Mouse (Mus musculus) MEL (cell line): ENCODE data around the gene Gpr146. TPM values are rescaled to one million over a fixed set of nuclear protein-coding genes. Genes with fewer than 3 reads are reported as not detected.

Experiments
- DNase-seq: peaks from one replicate; pipeline ENCODE4 v3.0.0; 2011; ENCODE audit warnings: low read depth, low spot score
- H3K27ac ChIP-seq: 2 replicates; pipeline ENCODE4 v1.5.1; 2012; ENCODE audit warnings: low read depth, mild to moderate bottlenecking, control low read depth, low read length, moderate library complexity; ENCODE audit not compliant: control insufficient read depth
- H3K27me3 ChIP-seq, 2 experiments: fragments of 150-350 bp in 1 of 2; sonication (generic) in 1 of 2; 2 replicates each; pipeline ENCODE4 v1.6.1; 2012; ENCODE audit warnings: low read length in 2 of 2, mild to moderate bottlenecking in 2 of 2, improper control_type of control experiment in 1 of 2, moderate library complexity in 1 of 2; ENCODE audit not compliant: insufficient read depth in 2 of 2, control insufficient read depth in 1 of 2
- H3K36me3 ChIP-seq, 2 experiments: 2 replicates each; pipeline ENCODE4 v1.6.1; 2012 to 2014; ENCODE audit warnings: low read length in 2 of 2, improper control_type of control experiment in 1 of 2, inconsistent platforms in 1 of 2, mild to moderate bottlenecking in 1 of 2; ENCODE audit not compliant: insufficient read depth in 2 of 2, control insufficient read depth in 1 of 2
- H3K4me1 ChIP-seq, 2 experiments: fragments of 150-350 bp in 1 of 2; sonication (generic) in 1 of 2; 2 replicates each; pipeline ENCODE4 v1.6.1; 2012; ENCODE audit warnings: low read length in 2 of 2, improper control_type of control experiment in 1 of 2, mild to moderate bottlenecking in 1 of 2; ENCODE audit not compliant: insufficient read depth in 2 of 2, control insufficient read depth in 1 of 2
- H3K4me3 ChIP-seq, 2 experiments: fragments of 150-350 bp in 1 of 2; sonication (generic) in 1 of 2; 2 replicates each; pipeline ENCODE4 v1.5.1; 2012; ENCODE audit warnings: low read depth in 2 of 2, low read length in 2 of 2, mild to moderate bottlenecking in 2 of 2, moderate library complexity in 2 of 2, control low read depth in 1 of 2, improper control_type of control experiment in 1 of 2; ENCODE audit not compliant: control insufficient read depth in 1 of 2, insufficient read depth in 1 of 2
- H3K79me2 ChIP-seq: 2 replicates; pipeline ENCODE4 v1.6.1; 2012; ENCODE audit warnings: mild to moderate bottlenecking, low read length, moderate library complexity; ENCODE audit not compliant: control insufficient read depth, poor library complexity, insufficient read depth
- H3K9ac ChIP-seq: 2 replicates; pipeline ENCODE4 v1.6.1; 2012; ENCODE audit warnings: low read depth, mild to moderate bottlenecking, control low read depth, low read length, moderate library complexity; ENCODE audit not compliant: control insufficient read depth, poor library complexity, severe bottlenecking
- H3K9me3 ChIP-seq: fragments of 150-350 bp; sonication (generic); replicated peaks from 2 replicates; pipeline ENCODE4 v1.6.1; 2012; ENCODE audit warnings: mild to moderate bottlenecking, low read length, improper control_type of control experiment, moderate library complexity; ENCODE audit not compliant: insufficient read depth
- BHLHE40 ChIP-seq: IDR thresholded peaks from 2 replicates; pipeline ENCODE4 v1.6.1; 2012; ENCODE audit warnings: low read depth, mild to moderate bottlenecking, inconsistent platforms, low read length, improper control_type of control experiment, borderline replicate concordance
- CHD1 ChIP-seq: IDR thresholded peaks from 2 replicates; pipeline ENCODE4 v1.6.1; 2012; ENCODE audit warnings: low read depth, mild to moderate bottlenecking, inconsistent platforms, low read length, improper control_type of control experiment
- E2F4 ChIP-seq: IDR thresholded peaks from 2 replicates; pipeline ENCODE4 v1.6.1; 2011; ENCODE audit warnings: low read depth, low read length, improper control_type of control experiment, borderline replicate concordance
- EP300 ChIP-seq, 2 experiments: IDR thresholded peaks; 2 replicates each; pipeline ENCODE4 v1.6.1; 2011; ENCODE audit warnings: improper control_type of control experiment in 2 of 2, low read length in 2 of 2, low read depth in 1 of 2, mild to moderate bottlenecking in 1 of 2
- ETS1 ChIP-seq: IDR thresholded peaks from 2 replicates; pipeline ENCODE4 v1.6.1; 2012; ENCODE audit warnings: low read depth, mild to moderate bottlenecking, inconsistent platforms, low read length, improper control_type of control experiment, moderate library complexity
- GABPA ChIP-seq: IDR thresholded peaks from 2 replicates; pipeline ENCODE4 v1.6.1; 2012; ENCODE audit warnings: low read depth, mild to moderate bottlenecking, inconsistent platforms, low read length, improper control_type of control experiment, moderate library complexity
- GATA1 ChIP-seq: IDR thresholded peaks from 2 replicates; pipeline ENCODE4 v1.6.1; 2011; ENCODE audit warnings: low read depth, low read length, improper control_type of control experiment
- HCFC1 ChIP-seq: IDR thresholded peaks from 2 replicates; pipeline ENCODE4 v1.6.1; 2012; ENCODE audit warnings: low read depth, mild to moderate bottlenecking, inconsistent platforms, low read length, improper control_type of control experiment, moderate library complexity
- JUND ChIP-seq: IDR thresholded peaks from 2 replicates; pipeline ENCODE4 v1.6.1; 2011; ENCODE audit warnings: low read depth, mild to moderate bottlenecking, improper control_type of control experiment, low read length
- MAX ChIP-seq: IDR thresholded peaks from 2 replicates; pipeline ENCODE4 v1.6.1; 2011; ENCODE audit warnings: low read length, improper control_type of control experiment
- MEF2A ChIP-seq: IDR thresholded peaks from 2 replicates; pipeline ENCODE4 v1.6.1; 2014; ENCODE audit warnings: low read depth, mild to moderate bottlenecking, inconsistent platforms, low read length, improper control_type of control experiment; ENCODE audit not compliant: poor library complexity, insufficient replicate concordance, severe bottlenecking; ENCODE audit errors: extremely low read depth
- POLR2AphosphoS5 ChIP-seq: IDR thresholded peaks from 2 replicates; pipeline ENCODE4 v1.6.1; 2012; ENCODE audit warnings: low read depth, borderline replicate concordance, mild to moderate bottlenecking, inconsistent platforms, low read length, moderate library complexity, mixed read lengths
- RAD21 ChIP-seq: IDR thresholded peaks from 2 replicates; pipeline ENCODE4 v1.6.1; 2011; ENCODE audit warnings: mild to moderate bottlenecking, low read depth, low read length, improper control_type of control experiment
- TAL1 ChIP-seq: IDR thresholded peaks from 2 replicates; pipeline ENCODE4 v1.6.1; 2012; ENCODE audit warnings: mild to moderate bottlenecking, inconsistent platforms, low read length, moderate library complexity, mixed read lengths
- USF2 ChIP-seq, 2 experiments: IDR thresholded peaks; 2 replicates each; pipeline ENCODE4 v1.6.1; 2011 to 2012; ENCODE audit warnings: improper control_type of control experiment in 2 of 2, low read length in 2 of 2, borderline replicate concordance in 1 of 2, inconsistent platforms in 1 of 2, low read depth in 1 of 2, mild to moderate bottlenecking in 1 of 2; ENCODE audit not compliant: insufficient read depth in 1 of 2
- ZC3H11A ChIP-seq: IDR thresholded peaks from 2 replicates; pipeline ENCODE4 v1.6.1; 2012; ENCODE audit warnings: low read depth, mild to moderate bottlenecking, inconsistent platforms, low read length, improper control_type of control experiment
- ZKSCAN1 ChIP-seq: IDR thresholded peaks from 2 replicates; pipeline ENCODE4 v1.6.1; 2012; ENCODE audit warnings: low read depth, mild to moderate bottlenecking, inconsistent platforms, low read length, improper control_type of control experiment, moderate library complexity
- ZNF384 ChIP-seq: IDR thresholded peaks from 2 replicates; pipeline ENCODE4 v1.6.1; 2012; ENCODE audit warnings: low read depth, mild to moderate bottlenecking, inconsistent platforms, low read length, improper control_type of control experiment
- polyA plus RNA-seq, 2 experiments: library from polyadenylated mRNA; stranded (reverse) in 1 of 2; unstranded in 1 of 2; fragments of >175 nt in 1 of 2; fragments of >200 nt in 1 of 2; gene quantifications; 2 replicates each; pipeline versions ENCODE4 v1.2.1 to v1.2.4; 2012; ENCODE audit warnings: low replicate concordance in 2 of 2, low read depth in 1 of 2; ENCODE audit not compliant: insufficient read length in 2 of 2, insufficient read depth in 1 of 2, missing spikeins in 1 of 2
- total RNA-seq: library from RNA; depleted of rRNA; stranded (reverse); fragments of 300-350 nt; gene quantifications from 2 replicates; pipeline ENCODE4 v1.2.3, GENCODE M21; 2012; rRNA removed

Gpr146 gene
- total and polyA plus RNA-seq, 3 experiments = 0.92 to 4.5 TPM; not detected in 1

GRCm38 (mm10) chr5:139442962-139443361 lies 65.5 kb downstream of the Gpr146 start:
- no peaks in the 10 kb centered on the region for H3K4me1 ChIP-seq
- H3K27me3 ChIP-seq = no peaks in the 10 kb centered on the region
- H3K79me2 ChIP-seq = peaks cover 1% of the 10 kb centered on the region
- DNase-seq = no peak
- no peak overlapping the region for H3K4me3 ChIP-seq
- TF ChIP-seq MEF2A = no peak
- no peak for TF ChIP-seq ZNF384
- TF ChIP-seq ZKSCAN1 = no peak
- TF ChIP-seq RAD21 = no peak
- TF ChIP-seq BHLHE40 = no peak
- no peaks in the 10 kb centered on the region for H3K9me3 ChIP-seq
- H3K36me3 ChIP-seq = no peaks in the 10 kb centered on the region
- H3K9ac ChIP-seq = no peak overlapping the region
- no peak overlapping the region for H3K27ac ChIP-seq

GRCm38 (mm10) chr5:139445258-139445657 lies 67.8 kb downstream of the Gpr146 start:
- Histone ChIP-seq H3K27me3 (no peaks in the 10 kb centered on the region), H3K79me2 (no peaks in the 10 kb centered on the region; the same call in none of the 2 replicates), H3K4me3 (no peak overlapping the region), H3K36me3 (no peaks in the 10 kb centered on the region), H3K9me3 (no peaks in the 10 kb centered on the region), H3K27ac (no peak overlapping the region), H3K4me1 (no peaks in the 10 kb centered on the region), H3K9ac (no peak overlapping the region)
- no peak for DNase-seq
- TF ChIP-seq USF2 (IDR thresholded peaks at IDR 0.05; ENCODE audit: borderline replicate concordance in 1 of 2, insufficient read depth in 1 of 2, low read depth in 1 of 2, low read length in 2 of 2) (no peak), ZKSCAN1 (no peak), GABPA (no peak), ZNF384 (no peak), JUND (no peak), ETS1 (no peak), E2F4 (no peak), TAL1 (no peak), CHD1 (no peak), GATA1 (no peak), EP300 (IDR thresholded peaks at IDR 0.05; ENCODE audit: low read depth in 1 of 2, low read length in 2 of 2) (no peak), ZC3H11A (no peak), HCFC1 (no peak), POLR2AphosphoS5 (no peak), MEF2A (no peak), MAX (no peak)

Other genes starting within 250 kb of the Gpr146 start
- not detected in 2 replicates for gene Prkar1b, start 227.7 kb upstream of the Gpr146 start, total RNA-seq
- not detected for gene Prkar1b, start 227.7 kb upstream of the Gpr146 start, polyA plus RNA-seq
- 17.0 and 20.1 TPM in 2 replicates for gene Dnaaf5, start 227.5 kb upstream of the Gpr146 start, total RNA-seq
- gene Dnaaf5, start 227.5 kb upstream of the Gpr146 start, polyA plus RNA-seq = 10 to 100 TPM in 1 of 2 experiments, not detected in 1; 35.4 TPM
- gene Sun1, start 177.1 kb upstream of the Gpr146 start, total RNA-seq = 71.1 and 71.3 TPM in 2 replicates
- gene Sun1, start 177.1 kb upstream of the Gpr146 start, polyA plus RNA-seq = 10 to 100 TPM in 1 of 2 experiments, not detected in 1; 79.0 TPM
- 108 and 117 TPM in 2 replicates for gene Get4, start 125.4 kb upstream of the Gpr146 start, total RNA-seq
- gene Get4, start 125.4 kb upstream of the Gpr146 start, polyA plus RNA-seq = 100 to 1,000 TPM in 1 of 2 experiments, not detected in 1; 180 TPM
- gene Adap1, start 52.1 kb upstream of the Gpr146 start, total RNA-seq = 38.3 and 52.9 TPM in 2 replicates
- gene Adap1, start 52.1 kb upstream of the Gpr146 start, polyA plus RNA-seq = 10 to 100 TPM in 1 of 2 experiments, not detected in 1; 59.8 TPM
- gene Cox19, start 26.3 kb upstream of the Gpr146 start, total RNA-seq = 49.1 and 53.0 TPM in 2 replicates
- 10 to 100 TPM in 1 of 2 experiments, not detected in 1; 73.2 TPM for gene Cox19, start 26.3 kb upstream of the Gpr146 start, polyA plus RNA-seq
- not detected in 2 replicates for gene Cyp2w1, start 25.1 kb upstream of the Gpr146 start, total RNA-seq
- gene Cyp2w1, start 25.1 kb upstream of the Gpr146 start, polyA plus RNA-seq = not detected
- gene C130050O18Rik, start 27.6 kb downstream of the Gpr146 start, total RNA-seq = 0.10 and 0.12 TPM in 2 replicates
- gene C130050O18Rik, start 27.6 kb downstream of the Gpr146 start, polyA plus RNA-seq = under 1 TPM in 1 of 2 experiments, not detected in 1; 0.21 TPM
- gene Gper1, start 45.5 kb downstream of the Gpr146 start, total RNA-seq = 0.07 and 0.15 TPM in 2 replicates
- under 1 TPM in 1 of 2 experiments, not detected in 1; 0.07 TPM for gene Gper1, start 45.5 kb downstream of the Gpr146 start, polyA plus RNA-seq
- 43.2 and 58.1 TPM in 2 replicates for gene 3110082I17Rik, start 82.8 kb downstream of the Gpr146 start, total RNA-seq
- gene 3110082I17Rik, start 82.8 kb downstream of the Gpr146 start, polyA plus RNA-seq = 10 to 100 TPM in 1 of 2 experiments, not detected in 1; 79.5 TPM
- gene Zfand2a, start 106.9 kb downstream of the Gpr146 start, total RNA-seq = 12.4 and 13.8 TPM in 2 replicates
- gene Zfand2a, start 106.9 kb downstream of the Gpr146 start, polyA plus RNA-seq = 10 to 100 TPM in 1 of 2 experiments, not detected in 1; 15.3 TPM
- not detected in 2 replicates for gene Uncx, start 165.8 kb downstream of the Gpr146 start, total RNA-seq
- gene Uncx, start 165.8 kb downstream of the Gpr146 start, polyA plus RNA-seq = not detected